Mouse (Mus musculus) cortical plate, adult 2 months (tissue): ENCODE measurements around the gene Bbs9.

Experiments used
- CTCF ChIP-seq: fragments of 200-500 bp; IDR thresholded peaks from 2 replicates; pipeline ENCODE4 v1.5.1; 2011; ENCODE audit warnings: mild to moderate bottlenecking, control low read depth, low read length; ENCODE audit not compliant: insufficient read depth; ENCODE audit errors: extremely low read depth
- POLR2A ChIP-seq: fragments of 200-500 bp; IDR thresholded peaks from 2 replicates; pipeline ENCODE4 v1.6.1; 2011; ENCODE audit warnings: mild to moderate bottlenecking, low read length, control low read depth; ENCODE audit not compliant: insufficient read depth; ENCODE audit errors: extremely low read depth

DNA sequence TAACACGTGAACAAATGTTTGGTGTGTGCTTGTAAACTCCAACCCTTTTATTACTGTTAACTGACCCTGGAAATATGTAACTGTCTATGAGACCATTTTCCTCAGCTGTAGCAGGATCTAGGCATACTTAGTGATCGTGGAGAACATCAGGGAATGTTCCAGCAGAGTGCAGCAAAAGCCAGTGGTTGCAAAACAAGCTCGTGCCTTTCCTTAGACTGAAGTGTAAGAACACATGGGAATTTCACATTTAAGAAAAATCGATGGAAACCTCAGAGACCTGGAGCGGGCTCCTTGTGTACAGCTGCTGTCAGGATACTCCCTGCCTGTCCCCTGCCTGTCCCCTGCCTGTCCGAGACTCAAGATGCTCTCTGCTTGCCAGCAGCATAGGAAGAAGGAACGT, 234.5 kb downstream of the Bbs9 start:
- TF ChIP-seq CTCF (0 out of 2 replicates have a peak, but pooled peaks have one; percentile 14), POLR2A (no peak)
